Mouse (Mus musculus): ENCODE results near the gene Pdzrn3. TPM values are rescaled to one million over a fixed set of nuclear protein-coding genes. Genes with fewer than 3 reads are reported as not detected.

Pdzrn3 gene
- total and polyA plus RNA-seq, 3 experiments: 0.08 TPM; not detected in 2

- Histone ChIP-seq H3K27ac (ENCODE audit: control insufficient read depth, low read depth, low read length) (no peak overlapping the region), H3K36me3 (ENCODE audit: control insufficient read depth in 1 of 2, insufficient read depth in 2 of 2, low read length in 2 of 2) (no peaks in the 10 kb centered on the region), H3K9ac (ENCODE audit: control insufficient read depth, low read depth, low read length, poor library complexity, severe bottlenecking) (no peak overlapping the region), H3K4me3 (ENCODE audit: control insufficient read depth in 1 of 2, insufficient read depth in 1 of 2, low read depth in 2 of 2, low read length in 2 of 2) (no peak overlapping the region), H3K79me2 (ENCODE audit: control insufficient read depth, insufficient read depth, low read length, poor library complexity) (no peaks in the 10 kb centered on the region), H3K4me1 (ENCODE audit: control insufficient read depth in 1 of 2, insufficient read depth in 2 of 2, low read length in 2 of 2) (no peaks in the 10 kb centered on the region), H3K9me3 (replicated peaks; ENCODE audit: insufficient read depth, low read length) (no peaks in the 10 kb centered on the region), H3K27me3 (ENCODE audit: control insufficient read depth in 1 of 2, insufficient read depth in 2 of 2, low read length in 2 of 2) (no peaks in the 10 kb centered on the region)
- TF ChIP-seq USF1 (IDR thresholded peaks at IDR 0.05; ENCODE audit: low read depth, low read length) (no peak), TAL1 (IDR thresholded peaks at IDR 0.05; ENCODE audit: low read length) (no peak), UBTF (IDR thresholded peaks at IDR 0.05; ENCODE audit: borderline replicate concordance, insufficient read depth, low read depth, low read length) (no peak), GATA1 (IDR thresholded peaks at IDR 0.05; ENCODE audit: low read depth, low read length) (no peak), ZMIZ1 (IDR thresholded peaks at IDR 0.05; ENCODE audit: low read depth, low read length) (no peak)
- no peak for DNase-seq (ENCODE audit: low read depth, low spot score)
Measured at GRCm38 (mm10) chr6:101365795-101366194, 11.9 kb downstream of the Pdzrn3 start.

- Histone ChIP-seq H3K27me3 (ENCODE audit: control insufficient read depth in 1 of 2, insufficient read depth in 2 of 2, low read length in 2 of 2) (no peaks in the 10 kb centered on the region), H3K27ac (ENCODE audit: control insufficient read depth, low read depth, low read length) (no peak overlapping the region), H3K36me3 (ENCODE audit: control insufficient read depth in 1 of 2, insufficient read depth in 2 of 2, low read length in 2 of 2) (no peaks in the 10 kb centered on the region), H3K79me2 (ENCODE audit: control insufficient read depth, insufficient read depth, low read length, poor library complexity) (no peaks in the 10 kb centered on the region), H3K4me3 (ENCODE audit: control insufficient read depth in 1 of 2, insufficient read depth in 1 of 2, low read depth in 2 of 2, low read length in 2 of 2) (no peak overlapping the region), H3K9me3 (replicated peaks; ENCODE audit: insufficient read depth, low read length) (no peaks in the 10 kb centered on the region), H3K4me1 (ENCODE audit: control insufficient read depth in 1 of 2, insufficient read depth in 2 of 2, low read length in 2 of 2) (no peaks in the 10 kb centered on the region), H3K9ac (ENCODE audit: control insufficient read depth, low read depth, low read length, poor library complexity, severe bottlenecking) (no peak overlapping the region)
- DNase-seq (ENCODE audit: low read depth, low spot score): no peak
- no peak for TF ChIP-seq USF2 (IDR thresholded peaks at IDR 0.05; ENCODE audit: borderline replicate concordance in 1 of 2, insufficient read depth in 1 of 2, low read depth in 1 of 2, low read length in 2 of 2)
- no peak for TF ChIP-seq EP300 (IDR thresholded peaks at IDR 0.05; ENCODE audit: low read depth in 1 of 2, low read length in 2 of 2)
- no peak for TF ChIP-seq KAT2A (conservative IDR thresholded peaks at IDR 0.05; ENCODE audit: low read depth, low read length)
- TF ChIP-seq SMC3 (IDR thresholded peaks at IDR 0.05; ENCODE audit: low read depth, low read length): no peak
- TF ChIP-seq TBP (IDR thresholded peaks at IDR 0.05; ENCODE audit: low read depth, low read length): no peak
- TF ChIP-seq ETS1 (IDR thresholded peaks at IDR 0.05; ENCODE audit: low read depth, low read length): no peak
- no peak for TF ChIP-seq ZC3H11A (IDR thresholded peaks at IDR 0.05; ENCODE audit: low read depth, low read length)
- TF ChIP-seq POLR2AphosphoS2 (IDR thresholded peaks at IDR 0.05; ENCODE audit: low read length): no peak
- no peak for TF ChIP-seq NRF1 (IDR thresholded peaks at IDR 0.05; ENCODE audit: insufficient read depth, low read depth, low read length, poor library complexity, severe bottlenecking)
- no peak for TF ChIP-seq CTCF (IDR thresholded peaks at IDR 0.05 in 2 of 3, conservative IDR thresholded peaks at IDR 0.05 in 1 of 3; ENCODE audit: control insufficient read depth in 1 of 3, insufficient read depth in 1 of 3, low read depth in 2 of 3, low read length in 3 of 3, poor library complexity in 1 of 3, severe bottlenecking in 1 of 3)
- TF ChIP-seq NELFE (IDR thresholded peaks at IDR 0.05; ENCODE audit: low read depth, low read length): no peak
- no peak for TF ChIP-seq ZKSCAN1 (IDR thresholded peaks at IDR 0.05; ENCODE audit: low read depth, low read length)
- TF ChIP-seq E2F4 (IDR thresholded peaks at IDR 0.05; ENCODE audit: borderline replicate concordance, low read depth, low read length): no peak
- TF ChIP-seq TCF12 (IDR thresholded peaks at IDR 0.05; ENCODE audit: low read depth, low read length): no peak
- no peak for TF ChIP-seq BHLHE40 (IDR thresholded peaks at IDR 0.05; ENCODE audit: borderline replicate concordance, low read depth, low read length)
- no peak for TF ChIP-seq MXI1 (IDR thresholded peaks at IDR 0.05; ENCODE audit: low read depth, low read length)
- TF ChIP-seq ELF1 (IDR thresholded peaks at IDR 0.05; ENCODE audit: low read depth, low read length): no peak
- TF ChIP-seq GABPA (IDR thresholded peaks at IDR 0.05; ENCODE audit: low read depth, low read length): no peak
- TF ChIP-seq USF1 (IDR thresholded peaks at IDR 0.05; ENCODE audit: low read depth, low read length): no peak
Measured at GRCm38 (mm10) chr6:101363904-101364303, 13.8 kb downstream of the Pdzrn3 start.
